Mouse (Mus musculus) lung, postnatal 0 days (tissue): ENCODE data around the gene Lzts2.

Experiments
- CTCF ChIP-seq: IDR thresholded peaks from 2 replicates; pipeline ENCODE4 v1.5.1; 2016; ENCODE audit warnings: antibody characterized with exemption, mild to moderate bottlenecking
- EP300 ChIP-seq: IDR thresholded peaks from 2 replicates; pipeline ENCODE4 v1.6.1; 2016; ENCODE audit warnings: antibody characterized with exemption, mild to moderate bottlenecking, control low read depth

- TF ChIP-seq CTCF (no peak), EP300 (no peak)
These were observed 44.6 kb downstream of the Lzts2 start for GRCm38 (mm10) chr19:45058841-45059240.
